Mouse (Mus musculus): Measurements from ENCODE around the gene Alyref.

DNA sequence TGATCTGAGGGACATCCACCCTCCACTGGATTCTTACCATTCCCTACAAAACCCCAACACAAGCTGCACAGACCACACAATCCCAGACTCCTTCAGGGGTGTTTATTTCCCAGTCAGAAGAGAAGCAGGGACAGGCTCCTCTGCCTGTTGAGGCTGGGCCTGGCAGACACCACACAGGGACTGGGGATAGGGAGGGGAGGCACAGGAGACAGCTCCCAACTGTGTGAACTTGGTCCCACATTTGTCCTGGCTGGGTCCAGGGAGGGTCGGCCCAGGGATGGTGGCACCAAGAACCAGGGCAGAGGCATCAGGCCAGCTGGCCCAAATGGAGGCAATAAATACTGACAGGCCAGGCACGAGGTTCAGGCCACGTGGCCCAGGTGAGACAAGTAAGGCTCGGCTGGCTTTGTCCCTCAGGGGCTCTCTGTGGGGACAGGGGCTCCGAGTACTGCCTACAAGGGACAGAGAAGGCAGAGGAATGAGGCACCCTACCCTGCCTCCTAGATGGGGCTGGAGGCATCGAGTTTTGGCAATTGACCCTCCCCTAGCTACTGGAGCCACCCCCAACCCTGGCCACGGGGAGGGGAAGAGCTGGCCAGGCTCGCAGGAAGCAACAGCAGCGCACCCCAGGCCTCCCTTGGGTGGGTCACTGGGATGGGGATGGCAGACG is 20.0 kb downstream of the Alyref start:
- no peak for TF ChIP-seq CTCF (IDR thresholded peaks at IDR 0.05; ENCODE audit: insufficient read depth, low read depth, low read length)
- TF ChIP-seq POLR2A (IDR thresholded peaks at IDR 0.05; ENCODE audit: insufficient read depth, low read depth, low read length): no peak

Data from olfactory bulb, adult 2 months (tissue).